Mouse (Mus musculus): ENCODE measurements around the gene Frs2. TPM values are rescaled to one million over a fixed set of nuclear protein-coding genes. Genes with fewer than 3 reads are reported as not detected.
A peak's percentile ranks its signal among the peaks of the same experiment; 100 is the strongest.

Frs2 gene
- total RNA-seq, 2 experiments from 2014 or later: 7.6 to 8.9 TPM

DNA sequence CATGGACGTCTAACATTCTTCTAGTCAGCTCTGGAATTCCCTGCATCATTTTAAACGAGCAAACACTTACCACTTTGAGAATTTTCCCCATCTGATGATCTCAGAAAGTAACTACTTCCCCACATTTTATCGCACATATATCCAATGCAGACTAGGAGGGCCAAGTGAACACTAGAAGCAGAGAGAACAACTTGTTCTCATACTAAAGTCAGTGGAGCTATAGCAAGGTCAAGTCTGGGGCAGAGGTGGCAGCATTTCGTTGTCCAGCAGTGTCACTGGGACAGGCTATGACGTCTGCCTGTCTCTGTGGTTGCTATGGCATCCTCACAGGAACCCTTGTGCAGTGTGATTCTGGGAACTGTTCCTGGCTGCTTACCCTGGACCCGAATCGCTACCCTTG lies 36.9 kb downstream of the Frs2 start:
- no peak for DNase-seq
- intact Hi-C loops (cut with DNase I): no loop called here

DNA sequence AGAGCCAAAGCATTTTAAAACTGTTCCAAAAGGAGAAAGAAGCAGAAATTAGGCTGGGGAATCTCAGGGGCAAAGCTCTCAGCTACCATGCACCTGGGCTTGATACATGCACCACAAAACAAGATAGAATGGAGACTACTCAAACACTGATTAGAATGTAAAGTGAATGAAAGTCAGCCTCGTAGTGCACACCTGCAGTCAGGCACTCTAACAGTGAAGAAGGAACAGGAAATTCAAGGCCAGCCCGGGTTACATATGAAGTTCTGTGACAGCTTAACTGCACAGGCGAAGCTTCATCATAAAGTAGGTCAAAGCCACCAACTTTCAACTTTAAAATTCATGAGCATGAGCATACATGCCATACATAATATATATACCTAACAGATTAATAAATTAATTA lies 38.1 kb downstream of the Frs2 start:
- intact Hi-C loops (cut with DNase I): no loop called here

DNA sequence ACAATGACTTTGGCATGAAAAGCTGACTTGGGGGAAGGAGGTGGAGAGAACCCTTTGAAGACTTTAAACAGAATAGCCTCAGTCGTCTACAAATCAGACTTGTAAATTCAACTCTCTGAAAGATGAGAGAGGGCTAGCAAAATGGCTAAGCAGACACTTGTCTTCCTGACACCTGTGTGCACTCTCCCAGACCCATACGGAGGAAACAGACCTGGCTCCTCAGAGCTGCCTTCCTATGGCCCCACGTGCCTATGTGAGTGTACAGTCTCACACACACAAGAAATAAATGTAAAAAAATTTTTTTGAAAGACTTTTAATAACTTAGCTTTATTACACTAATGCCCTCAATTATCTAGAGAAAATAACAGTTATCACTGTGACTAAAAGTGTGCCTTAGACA lies 41.6 kb downstream of the Frs2 start:
- DNase-seq: no peak
- intact Hi-C loops (cut with DNase I): no loop called here

More for the DNA sequence above, 38.1 kb downstream of the Frs2 start:
- no peak for DNase-seq

DNA sequence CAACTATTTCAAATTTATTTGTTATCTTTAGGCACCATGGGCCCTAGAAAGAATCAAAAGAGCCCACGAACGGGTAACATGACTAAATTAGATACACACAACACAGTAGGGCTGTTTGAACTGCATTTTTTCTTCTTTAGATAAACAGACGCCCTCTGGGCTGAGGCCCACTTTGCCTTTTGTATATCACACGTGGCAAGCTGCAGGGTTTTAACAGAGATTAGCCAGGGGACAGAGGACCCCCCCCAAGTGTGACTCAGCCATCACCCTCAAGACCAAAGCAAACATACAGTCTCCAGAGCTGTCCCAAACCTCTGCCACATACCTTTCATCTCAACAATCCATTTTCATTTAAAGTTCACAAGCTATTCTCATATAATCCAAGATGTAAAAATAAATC lies 42.1 kb downstream of the Frs2 start:
- DNase-seq: no peak
- intact Hi-C loops (cut with DNase I): no loop called here

DNA sequence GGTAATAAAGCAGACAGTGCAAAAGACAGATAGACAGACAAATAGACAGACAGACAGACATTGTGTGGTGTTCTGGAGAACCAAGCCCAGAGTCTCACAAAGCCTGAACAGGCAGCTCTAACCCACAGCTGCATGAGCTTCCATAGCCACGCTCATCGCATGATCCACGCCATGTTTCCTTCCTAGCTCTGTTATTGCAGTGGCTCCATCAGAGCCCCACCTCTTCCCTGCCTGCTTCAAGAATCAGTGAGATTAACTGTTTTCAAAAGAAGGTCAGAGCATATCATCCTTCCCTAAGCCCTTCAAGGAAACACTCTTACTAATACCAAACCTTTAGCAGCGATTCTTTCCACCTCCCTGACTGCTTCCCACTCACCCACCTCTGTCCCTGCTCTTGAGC lies 43.3 kb downstream of the Frs2 start:
- DNase-seq: no peak
- intact Hi-C loops (cut with DNase I): no loop called here

DNA sequence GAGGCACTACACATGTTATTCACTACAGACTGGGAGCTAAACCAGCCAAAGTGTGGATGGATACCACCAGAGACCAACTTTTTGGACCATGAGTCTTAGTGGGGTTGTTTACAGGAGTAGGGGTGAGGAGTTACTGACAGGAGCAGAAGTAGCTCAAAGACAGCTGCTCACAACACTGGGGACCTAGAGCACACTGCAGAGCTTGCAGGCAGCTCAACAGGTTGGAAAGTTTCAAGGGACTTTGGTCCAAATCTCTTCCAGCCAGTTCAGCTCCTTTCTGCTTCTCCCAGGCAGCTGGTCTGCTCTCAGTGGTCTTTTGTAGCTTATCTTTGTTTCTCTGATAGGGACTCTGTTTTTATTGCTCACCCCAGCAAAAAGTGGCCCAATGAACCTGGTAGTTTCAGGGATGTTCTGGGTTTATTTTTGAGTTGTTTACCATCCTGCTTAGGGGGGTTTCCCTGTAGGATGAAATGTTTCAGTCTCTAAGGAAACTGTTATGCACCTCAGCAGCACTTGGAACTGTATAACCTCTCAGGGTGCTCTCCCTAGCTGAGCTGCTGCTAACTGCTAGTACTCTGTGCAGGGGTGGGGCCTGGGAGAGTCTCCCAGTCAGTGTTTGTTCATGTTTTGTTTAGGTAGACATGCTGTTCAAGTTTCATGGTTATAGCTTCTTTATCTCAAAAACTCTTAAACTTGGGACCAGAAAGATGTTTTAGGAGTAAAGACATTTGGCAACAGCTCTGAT lies 44.3 kb downstream of the Frs2 start:
- intact Hi-C loops (cut with DNase I): no loop called here

DNA sequence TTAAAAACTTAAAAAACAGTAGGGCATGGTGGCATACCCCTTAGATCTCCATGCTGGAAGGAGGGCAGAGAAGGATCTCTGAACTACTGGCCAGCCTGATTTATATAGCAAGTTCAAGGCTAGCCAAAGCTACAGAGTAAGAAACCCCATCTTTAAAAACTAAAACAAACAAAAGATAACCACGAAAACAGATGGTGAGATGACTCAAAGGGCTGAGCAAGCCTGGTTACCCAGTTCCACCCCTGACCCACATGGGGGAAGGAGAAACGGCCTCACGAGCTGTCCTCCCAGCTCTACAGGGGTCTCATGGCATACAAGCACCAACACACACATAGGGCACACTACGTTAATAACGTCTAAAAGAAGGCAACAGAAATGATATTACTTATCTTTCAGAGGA lies 48.2 kb downstream of the Frs2 start:
- no peak for DNase-seq
- intact Hi-C loops (cut with DNase I): no loop called here

More for the DNA sequence above, 44.3 kb downstream of the Frs2 start:
- no peak for DNase-seq

DNA sequence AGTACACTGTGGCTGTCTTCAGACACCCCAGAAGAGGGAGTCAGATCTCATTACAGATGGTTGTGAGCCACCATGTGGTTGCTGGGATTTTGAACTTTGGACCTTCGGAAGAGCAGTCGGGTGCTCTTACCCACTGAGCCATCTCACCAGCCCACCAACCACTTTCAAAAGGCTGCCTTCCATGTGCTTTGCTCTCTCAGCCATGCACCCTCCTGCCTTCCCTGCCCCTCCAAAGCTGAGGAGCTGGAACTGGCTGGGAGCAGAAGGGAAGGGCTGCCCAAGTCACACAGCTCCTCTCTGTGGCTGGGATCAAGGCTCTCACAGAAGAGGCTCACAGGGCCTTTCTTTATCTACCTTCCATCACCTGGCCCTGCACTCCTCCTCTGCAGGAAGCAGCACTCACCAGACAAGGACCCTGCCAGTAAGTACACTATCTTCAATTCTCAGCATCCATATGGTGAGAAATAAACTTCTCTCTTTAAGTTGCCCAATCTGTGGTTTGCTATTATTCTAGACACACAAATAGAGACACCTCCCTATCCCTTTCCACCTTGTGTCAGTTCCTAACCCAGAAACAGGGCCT lies 51.1 kb downstream of the Frs2 start:
- DNase-seq: no peak
- intact Hi-C loops (cut with DNase I): no loop called here

DNA sequence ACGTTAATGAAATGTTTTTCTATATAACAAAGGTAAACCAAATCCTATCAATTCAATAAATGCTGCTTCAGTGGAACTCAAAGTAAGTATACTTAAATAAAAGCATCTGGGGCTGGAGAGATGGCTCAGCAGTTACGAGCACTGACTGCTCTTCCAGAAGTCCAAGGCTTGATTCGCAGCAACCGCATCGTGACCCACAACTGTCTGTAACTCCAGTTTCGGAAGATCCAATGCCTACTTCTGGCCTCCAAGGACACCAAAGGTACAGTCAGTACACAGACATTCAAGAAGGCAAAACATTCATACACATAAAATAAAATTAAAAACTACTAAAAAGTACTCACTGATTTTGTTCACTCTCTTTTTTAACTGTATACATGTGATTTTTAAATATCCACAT lies 52.2 kb downstream of the Frs2 start:
- DNase-seq: no peak
- intact Hi-C loops (cut with DNase I): no loop called here

DNA sequence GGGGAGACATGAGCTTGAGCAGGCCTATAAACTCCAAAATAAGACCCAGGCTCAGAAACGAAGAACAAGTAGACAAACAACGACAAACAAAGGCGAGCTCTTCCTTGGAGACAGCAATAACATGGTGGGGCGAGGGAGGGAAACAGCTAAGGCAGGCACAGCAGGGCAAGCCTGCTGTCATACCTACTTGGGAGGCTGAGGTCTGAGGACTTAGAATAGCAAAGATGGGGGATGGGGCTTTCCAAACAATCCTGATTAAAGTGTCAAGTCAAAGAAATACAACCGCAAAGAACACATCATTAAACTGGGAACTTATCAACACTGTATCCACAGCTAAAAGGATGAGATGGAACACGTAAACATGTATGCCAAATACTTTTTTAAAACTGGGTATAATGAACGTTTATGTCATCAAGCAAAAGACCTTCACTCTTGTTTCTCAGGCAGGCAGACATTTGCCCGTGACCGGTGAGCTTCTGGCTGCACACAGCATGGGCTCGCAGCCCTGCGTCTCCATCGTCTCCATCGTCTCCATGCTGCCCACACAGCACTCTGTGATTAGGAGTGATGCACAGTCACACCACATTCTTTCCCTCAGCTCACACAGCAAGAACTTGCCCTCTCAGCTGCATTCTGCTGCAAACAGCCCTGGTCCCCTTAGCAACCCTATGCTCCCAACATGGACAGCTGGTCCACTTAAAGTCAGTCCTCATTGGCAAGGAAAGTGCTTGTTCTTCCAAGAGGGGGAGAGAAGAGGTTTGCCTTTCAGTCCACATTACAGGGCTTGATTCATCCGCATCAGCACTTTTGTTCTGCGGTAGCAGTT lies 53.6 kb downstream of the Frs2 start:
- intact Hi-C loops (cut with DNase I): no loop called here
- DNase-seq: no peak

DNA sequence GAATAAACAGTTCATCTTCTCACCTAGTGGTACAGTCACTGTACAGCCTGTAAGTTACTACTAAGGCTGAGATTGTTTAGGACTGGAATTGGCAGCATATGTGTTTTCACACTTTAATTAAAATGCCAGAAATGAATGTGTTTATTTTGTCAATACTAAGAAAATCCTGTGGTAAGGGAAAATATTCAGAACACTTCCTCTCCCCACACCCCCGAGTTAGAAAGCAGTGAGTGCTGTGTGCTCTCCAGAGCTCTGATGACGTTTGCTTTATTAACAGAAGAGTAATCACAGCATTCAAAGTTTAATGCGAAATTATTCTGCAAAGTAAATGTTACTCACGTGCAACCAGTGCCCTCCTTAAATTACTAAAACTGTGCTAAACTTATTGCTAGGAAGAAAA lies 58.7 kb downstream of the Frs2 start:
- no peak for DNase-seq
- intact Hi-C loops (cut with DNase I): no loop called here

DNA sequence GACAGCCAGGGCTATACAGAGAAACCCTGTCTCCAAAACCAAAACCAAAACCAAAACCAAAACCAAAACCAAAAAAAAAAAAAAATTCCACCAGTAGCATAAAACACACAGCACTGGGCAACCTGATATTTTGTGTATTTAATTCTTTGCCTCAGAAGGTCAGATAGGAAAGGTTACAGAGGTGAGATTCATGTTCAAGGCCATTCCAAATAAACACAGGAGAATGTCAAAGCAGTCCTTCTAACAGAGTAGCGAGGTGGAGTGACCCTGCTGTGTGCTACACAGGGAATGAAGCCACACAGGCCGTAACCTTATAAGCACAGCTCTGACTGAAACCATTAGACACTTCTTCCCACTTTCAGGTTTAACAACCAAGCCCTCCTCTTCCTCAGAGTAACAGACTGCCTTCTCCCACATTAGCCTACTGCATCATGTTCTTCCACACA lies 66.4 kb downstream of the Frs2 start:
- DNase-seq: no peak
- intact Hi-C loops (cut with DNase I): no loop called here

DNA sequence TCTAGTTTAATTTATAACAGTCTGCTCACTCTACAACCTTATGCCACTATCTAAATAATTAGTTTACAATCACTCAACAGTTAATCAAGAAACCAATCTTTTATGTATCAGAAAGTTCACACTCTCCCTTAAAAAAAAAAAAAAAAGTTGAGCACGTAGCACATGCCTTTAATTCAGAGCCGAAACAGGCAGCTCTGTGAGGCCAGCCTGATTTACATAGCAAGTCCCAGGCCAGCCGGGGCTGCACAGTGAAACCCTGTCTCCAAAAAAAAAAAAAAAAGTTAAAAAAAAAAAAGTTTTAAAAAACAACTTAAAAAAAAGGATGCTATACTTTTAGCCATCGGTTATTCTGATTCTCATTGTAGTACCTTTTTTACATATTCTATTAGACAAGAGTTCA lies 67.0 kb downstream of the Frs2 start:
- DNase-seq: no peak
- intact Hi-C loops (cut with DNase I): no loop called here

DNA sequence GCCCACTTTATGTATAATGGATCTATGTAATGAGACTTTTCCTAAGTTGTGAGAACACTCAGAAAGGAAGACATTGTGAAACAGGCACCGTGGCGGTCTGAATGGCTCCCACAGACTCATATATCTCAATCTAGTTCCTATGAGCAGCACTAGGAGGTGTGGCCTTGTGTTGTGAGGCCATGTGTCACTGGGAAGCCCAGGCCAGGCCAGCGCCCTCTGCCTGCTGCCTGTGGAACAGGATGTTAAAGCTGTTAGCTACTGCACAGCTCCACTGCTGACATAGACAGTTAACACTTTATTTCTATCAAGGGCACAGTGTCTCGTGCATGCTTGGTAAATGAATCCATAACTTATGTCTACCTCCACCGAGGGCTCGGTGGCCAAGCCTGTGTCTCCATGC lies 70.0 kb downstream of the Frs2 start:
- DNase-seq: no peak
- intact Hi-C loops (cut with DNase I): no loop called here

DNA sequence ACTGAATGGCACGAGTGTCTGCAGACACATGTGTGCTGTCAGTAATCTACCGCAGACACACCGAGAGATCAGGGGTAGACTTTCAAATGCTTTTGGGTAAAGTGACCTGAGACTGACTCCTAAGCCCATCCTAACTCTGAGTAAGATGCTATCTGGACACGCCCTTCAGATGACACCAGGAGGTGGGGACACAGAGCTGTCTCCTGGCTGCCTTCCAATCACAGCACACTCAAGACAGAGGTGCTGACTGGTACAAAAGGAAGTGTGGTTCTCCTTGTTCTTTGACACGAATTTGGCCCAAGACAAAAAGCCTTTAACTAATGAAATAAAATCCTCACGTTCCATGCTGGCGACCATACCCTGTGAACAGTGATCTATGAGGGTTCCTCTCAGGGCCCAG lies 75.2 kb downstream of the Frs2 start:
- DNase-seq: no peak
- intact Hi-C loops (cut with DNase I): no loop called here

DNA sequence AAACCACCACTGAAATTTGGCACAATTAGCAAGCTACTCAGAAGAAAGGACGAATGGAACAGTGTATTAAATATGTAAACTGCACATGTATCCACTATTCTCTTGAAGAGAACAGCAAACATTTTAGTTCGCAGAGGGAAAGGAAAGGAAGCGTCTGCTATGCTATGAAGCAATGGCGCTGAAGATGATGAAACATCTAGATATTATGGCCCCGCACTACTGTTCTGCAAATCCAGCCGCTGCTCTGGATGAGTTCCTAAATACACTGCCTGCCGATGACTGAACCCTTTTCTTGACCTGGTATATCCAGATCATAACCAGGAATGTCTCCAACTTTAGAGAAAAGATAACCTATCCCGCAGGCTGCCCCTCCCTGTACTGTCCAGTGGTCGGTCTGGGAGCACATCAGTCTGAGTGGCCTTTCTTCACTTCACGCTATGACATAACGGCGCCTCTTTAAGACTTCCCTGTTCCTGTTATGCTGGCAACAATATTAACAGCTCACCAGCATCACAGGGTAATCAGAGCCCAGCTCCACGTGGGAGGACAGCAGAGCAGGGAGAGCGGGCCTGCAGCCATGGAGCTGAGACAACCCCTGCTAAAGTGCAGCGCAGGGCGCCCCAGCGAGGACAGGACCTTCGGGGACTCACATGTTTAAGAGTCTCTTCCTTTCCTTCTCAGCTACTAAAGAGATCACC lies 76.0 kb downstream of the Frs2 start:
- intact Hi-C loops (cut with DNase I): no loop called here
- no peak for DNase-seq

DNA sequence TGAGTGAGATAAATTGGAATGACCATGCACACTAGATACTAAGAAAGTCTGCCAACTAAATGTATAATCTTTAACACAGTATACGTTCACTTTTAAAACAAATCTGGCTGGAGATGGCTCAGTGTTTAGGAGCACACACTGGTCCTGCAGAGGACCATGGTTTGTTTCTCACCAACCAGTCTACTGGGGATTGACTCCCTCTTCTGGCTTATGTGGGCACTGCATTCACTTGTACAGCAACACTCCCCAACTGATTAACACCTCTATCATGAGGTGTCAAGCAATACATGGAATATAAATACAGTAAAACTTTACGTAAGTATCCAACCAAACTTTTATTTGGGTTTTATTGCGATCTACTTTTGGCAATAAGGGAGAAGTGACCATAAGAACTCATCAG lies 79.2 kb downstream of the Frs2 start:
- no peak for DNase-seq
- intact Hi-C loops (cut with DNase I): no loop called here

DNA sequence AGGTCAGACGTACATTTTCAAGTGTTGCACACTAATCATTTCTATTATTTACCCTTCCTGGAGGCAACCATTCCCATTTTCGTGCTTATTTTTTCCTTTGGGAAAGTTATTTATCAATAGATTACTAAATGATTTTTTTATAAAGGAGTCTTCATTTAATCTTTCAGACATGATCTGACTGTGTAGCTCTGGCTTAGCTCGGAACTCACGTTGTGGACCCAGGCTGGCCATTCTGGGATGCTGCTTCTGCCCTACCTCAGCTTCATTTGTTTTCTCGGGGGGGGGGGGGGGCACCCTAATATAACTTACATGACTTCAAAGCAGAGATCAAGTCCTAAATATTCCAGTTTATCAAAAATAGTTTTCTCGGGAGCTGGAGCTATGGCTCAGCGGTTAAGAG lies 84.3 kb downstream of the Frs2 start:
- no peak for DNase-seq
- intact Hi-C loops (cut with DNase I): loop anchor here (5.0 kb wide), 2 partner anchors 83 to 143 kb away; partner anchors contain the start of gene Frs2

DNA sequence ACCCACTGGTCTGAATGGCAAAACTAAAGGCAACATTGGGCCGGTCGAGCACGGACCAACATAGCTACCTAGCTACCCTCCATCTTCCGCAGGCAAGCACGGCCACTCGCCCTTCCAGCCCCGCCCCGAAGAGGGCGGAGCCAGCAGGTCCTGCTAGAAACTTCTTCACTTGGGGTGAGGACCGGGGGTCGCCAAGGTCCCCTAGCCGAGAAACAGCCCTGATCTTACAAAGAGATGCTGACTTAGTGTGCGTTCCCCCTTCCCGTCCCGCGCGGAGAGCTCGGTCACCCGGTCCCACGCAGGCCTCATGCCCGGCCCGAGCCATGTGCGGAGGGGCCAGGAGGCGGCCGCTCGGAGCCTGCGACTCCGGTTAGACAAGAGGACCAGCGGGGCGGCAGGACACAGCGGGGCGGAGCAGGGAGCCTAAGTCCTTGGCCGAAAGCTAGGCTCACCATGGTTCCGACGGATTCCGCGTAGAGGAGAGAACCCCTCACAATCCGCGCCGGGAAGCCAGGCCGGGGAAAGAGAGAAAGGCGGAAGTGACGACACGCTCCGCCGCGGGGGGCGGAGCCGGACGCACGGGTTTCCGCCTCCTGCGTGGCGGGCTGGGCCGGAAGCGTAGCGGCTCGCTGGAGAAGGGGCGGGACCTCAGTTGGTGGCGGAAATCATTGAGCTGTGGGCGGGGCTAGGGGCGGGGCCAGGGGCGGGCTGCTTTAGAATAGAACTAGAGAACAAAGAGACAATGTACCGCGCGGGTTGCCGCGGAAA lies 84.9 kb downstream of the Frs2 start, which contains the start of gene Cct2:
Gene Cct2, minus strand, starts transcription at position 561 of the 768 bp plus-strand sequence.
- intact Hi-C loops (cut with DNase I): loop anchor here (5.0 kb wide), 2 partner anchors 84 to 144 kb away; partner anchors contain the start of gene Frs2
- peak; percentile 83 to 88 for DNase-seq

DNA sequence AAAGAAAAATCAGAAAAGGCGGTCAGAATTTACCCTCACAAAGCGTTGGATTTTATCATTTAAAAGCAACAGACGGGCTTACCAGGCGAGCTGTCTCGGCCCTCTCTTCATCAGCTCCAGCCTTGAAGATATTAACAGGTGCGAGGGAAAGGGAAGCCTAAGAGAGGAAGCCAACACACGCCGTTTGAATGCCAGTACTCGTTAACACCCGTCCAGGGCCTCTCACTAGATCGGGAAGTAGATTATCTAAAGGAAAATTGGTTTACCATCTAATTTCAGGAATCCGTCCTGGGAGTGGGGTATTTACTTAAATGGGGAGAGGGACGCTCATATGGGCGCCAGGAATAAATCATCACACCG lies 85.5 kb downstream of the Frs2 start:
- intact Hi-C loops (cut with DNase I): loop anchor here (5.0 kb wide), 2 partner anchors 84 to 144 kb away; partner anchors contain the start of gene Frs2
- DNase-seq: no peak
